Mouse (Mus musculus) MN1 (cell line): Measurements from ENCODE around the gene Eef2k.
"Not testable (repeated sequence)": the region's sequence is repeated elsewhere in the genome, so short reads cannot be mapped to it uniquely, and the experiment has no call there.

Source experiments
- DNase-seq: peaks from one replicate; pipeline ENCODE4 v3.0.0-alpha.2; 2016; ENCODE audit warnings: low spot score

The Eef2k gene

DNA sequence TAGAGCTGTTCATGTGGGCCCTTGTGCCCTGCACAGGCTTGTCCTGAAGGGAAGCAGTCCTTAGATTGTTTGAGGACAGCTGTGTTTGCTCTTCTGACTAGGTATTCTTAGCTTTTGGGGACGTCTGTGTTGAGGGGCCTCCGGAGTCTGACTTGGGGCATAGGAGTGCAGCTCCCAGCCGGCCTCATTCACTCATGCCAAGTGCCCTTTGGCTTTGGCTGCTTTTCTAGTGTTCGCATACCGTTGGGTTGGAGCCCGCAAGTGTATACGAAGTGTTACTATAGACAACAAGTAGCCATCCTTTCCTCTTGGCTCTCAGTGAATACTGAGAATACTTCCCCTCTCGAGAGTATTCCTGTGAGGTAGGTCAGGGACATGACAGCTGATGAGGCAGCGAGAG lies 95.6 kb downstream of the Eef2k start:
- DNase-seq: no peak

GRCm38 (mm10) chr7:120940343-120940742 lies 97.7 kb downstream of the Eef2k start:
- DNase-seq: no peak

DNA sequence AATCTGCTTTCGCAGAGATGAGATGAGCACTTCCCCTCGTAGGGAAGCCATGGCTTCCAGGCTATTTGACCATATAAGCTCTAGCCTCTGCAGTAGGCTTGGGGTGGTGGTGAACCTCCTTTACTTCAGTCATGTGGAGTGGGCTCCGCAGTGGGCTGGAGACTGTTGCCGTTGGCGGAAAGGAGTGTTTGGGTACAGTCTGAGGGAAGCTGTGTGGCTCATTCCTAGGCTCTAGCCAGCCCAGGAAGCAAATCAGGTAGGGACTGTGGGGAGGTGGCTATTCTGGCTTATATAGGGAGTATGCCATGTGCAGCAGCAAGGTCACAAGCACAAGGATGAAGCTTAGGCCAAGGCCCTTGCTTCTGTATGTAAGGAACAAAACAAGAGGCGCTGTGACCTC lies 98.6 kb downstream of the Eef2k start:
- DNase-seq: no peak

- no peak for DNase-seq
Measured at GRCm38 (mm10) chr7:120942506-120942905, 99.9 kb downstream of the Eef2k start.

DNA sequence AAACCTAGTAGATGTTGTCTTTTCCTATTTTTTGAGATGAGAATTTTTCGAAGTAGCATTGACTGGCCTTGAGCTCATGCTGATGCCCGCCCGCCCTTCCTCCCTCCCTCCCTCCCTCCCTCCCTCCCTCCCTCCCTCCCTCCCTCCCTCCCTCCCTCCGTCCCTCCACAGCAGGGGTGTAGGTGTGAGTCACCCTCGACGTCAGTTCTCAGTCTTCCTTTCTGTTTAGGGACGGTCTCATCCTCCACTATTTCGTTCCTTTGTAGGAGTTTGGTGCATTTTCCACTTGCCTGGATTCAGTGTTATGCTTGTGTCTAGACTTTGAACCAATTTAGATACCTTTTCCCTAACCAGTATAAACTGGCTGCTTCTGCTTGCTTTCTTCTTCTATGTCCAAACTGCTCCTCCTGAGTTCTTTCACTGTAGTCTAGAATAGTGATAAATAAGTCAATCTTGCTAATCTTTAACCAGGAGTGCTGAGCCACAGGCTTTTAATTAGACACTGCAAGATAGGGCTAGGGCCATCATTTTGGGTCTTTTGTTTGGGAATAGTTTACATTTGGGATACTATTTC lies 101.4 kb downstream of the Eef2k start:
- no peak for DNase-seq

- DNase-seq: not testable (repeated sequence)
Measured at GRCm38 (mm10) chr7:120953591-120953990, 111.0 kb downstream of the Eef2k start.
